Mouse (Mus musculus) urinary bladder, postnatal 4 days (tissue): ENCODE measurements around the gene Aldoart1.

Experiments used
- DNase-seq, 2 experiments: peaks; one replicate each; pipeline ENCODE4 v3.0.0; 2021 to 2022; ENCODE audit warnings: low spot score in 2 of 2

Aldoart1 gene

DNA sequence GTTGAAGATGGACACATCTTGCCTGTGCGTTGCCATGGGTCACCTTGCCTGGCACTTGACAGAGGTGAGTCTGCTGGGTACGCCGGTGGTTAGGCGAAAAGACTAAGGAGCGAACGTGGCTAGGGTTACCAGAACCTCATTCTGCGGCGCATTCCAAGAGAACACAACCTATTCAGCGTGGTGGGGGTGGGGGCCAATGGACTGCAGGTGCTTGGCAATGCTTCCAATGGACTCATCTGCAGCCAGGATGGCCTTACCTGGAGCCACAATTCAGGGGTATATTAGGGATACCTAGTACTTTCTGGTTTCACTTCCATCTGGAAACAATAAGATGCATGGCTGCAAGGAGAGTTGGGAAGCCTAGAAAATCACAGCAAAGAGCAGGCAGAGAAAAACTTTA lies at the start of gene Aldoart1:
TSS of gene Aldoart1 (minus strand) at position 101 of the 400 bp plus-strand sequence.
- no peak for DNase-seq

DNA sequence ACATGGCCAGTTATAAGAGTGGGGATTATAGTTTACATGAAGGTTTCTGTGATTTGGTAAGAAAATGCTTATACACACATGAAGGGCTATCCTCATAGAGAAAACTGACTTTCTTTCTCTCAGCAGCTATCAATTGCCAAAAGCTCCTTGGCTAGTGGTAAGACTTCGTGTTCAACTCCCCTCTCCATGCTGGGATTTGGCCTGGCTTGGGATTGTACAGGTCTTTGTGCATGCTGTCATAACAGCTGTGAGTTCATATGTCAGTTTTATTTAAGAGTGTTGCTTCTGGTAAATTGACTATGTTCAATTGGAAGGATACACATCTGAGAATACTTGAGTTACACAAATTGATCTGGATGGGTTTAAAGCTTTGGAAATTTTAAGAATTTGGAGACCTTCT lies 49.1 kb upstream of the Aldoart1 start:
- DNase-seq, result no peak

- no peak for DNase-seq
Measured at GRCm38 (mm10) chr4:72865371-72866075, 13.1 kb upstream of the Aldoart1 start.

- DNase-seq, result no peak
Measured at GRCm38 (mm10) chr4:72844276-72844675, 8.2 kb downstream of the Aldoart1 start.

DNA sequence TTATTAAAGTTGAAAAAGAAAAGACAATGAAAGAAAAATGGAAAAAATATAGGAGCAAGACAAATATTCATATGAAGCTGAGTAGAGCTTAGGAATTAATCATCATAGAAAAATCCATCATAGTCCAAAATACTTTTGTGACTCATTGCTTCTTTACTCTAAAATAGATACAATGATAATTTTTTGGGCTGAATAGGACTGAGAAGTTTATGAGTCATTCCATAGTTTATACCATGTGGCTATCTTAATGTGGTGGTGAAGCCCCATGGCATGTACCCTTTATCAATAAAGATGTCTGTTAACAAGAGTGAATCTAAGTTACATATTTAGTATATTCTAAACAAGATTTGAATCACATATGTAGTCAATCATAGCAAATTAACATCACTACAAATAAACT lies 9.4 kb downstream of the Aldoart1 start:
- no peak for DNase-seq

- no peak for DNase-seq
Measured at GRCm38 (mm10) chr4:72836430-72836829, 16.0 kb downstream of the Aldoart1 start.

GRCm38 (mm10) chr4:72835400-72835799 lies 17.0 kb downstream of the Aldoart1 start:
- DNase-seq, result no peak

GRCm38 (mm10) chr4:72800816-72801215 lies 51.6 kb downstream of the Aldoart1 start:
- no peak for DNase-seq
